Mouse (Mus musculus) regulatory T cell (primary cell): Measurements from ENCODE around the gene Troap.

ENCODE experiments used
- in situ Hi-C: fragments of 300-600 bp; cut with MboI, MseI; formaldehyde crosslinking; loops from one replicate; pipeline ENCODE4 v1.15.1; 2025; ENCODE audit warnings: high pct_unique_total_duplicates

The Troap gene

GRCm38 (mm10) chr15:99074019-99074599, at the start of gene Troap:
Gene Troap (plus strand): TSS chr15:99074575.
- in situ Hi-C loops: no loop called here

GRCm38 (mm10) chr15:99024668-99025314, 49.6 kb upstream of the Troap start:
- in situ Hi-C loops: no loop called here

- in situ Hi-C loops: no loop called here
Observed at GRCm38 (mm10) chr15:99025414-99025813, 49.0 kb upstream of the Troap start.

- in situ Hi-C loops: no loop called here
Observed at GRCm38 (mm10) chr15:99026259-99026658, 48.1 kb upstream of the Troap start.

GRCm38 (mm10) chr15:99027116-99027515, 47.3 kb upstream of the Troap start:
- in situ Hi-C loops: no loop called here

GRCm38 (mm10) chr15:99028874-99029458, 45.4 kb upstream of the Troap start:
- in situ Hi-C loops: no loop called here

- in situ Hi-C loops: loop anchor here (5.0 kb wide), 2 partner anchors 98 to 303 kb away; partner anchors contain the start of genes Fkbp11 and Tuba1b
Observed at GRCm38 (mm10) chr15:99029619-99030584, 44.5 kb upstream of the Troap start, which contains the start of gene Tuba1c. Gene Tuba1c (plus strand): TSS chr15:99029891.

GRCm38 (mm10) chr15:99030585-99031387, 43.6 kb upstream of the Troap start:
- in situ Hi-C loops: loop anchor here (5.0 kb wide), 2 partner anchors 98 to 303 kb away; partner anchors contain the start of genes Fkbp11 and Tuba1b

GRCm38 (mm10) chr15:99031388-99031675, 43.0 kb upstream of the Troap start:
- in situ Hi-C loops: loop anchor here (5.0 kb wide), 2 partner anchors 99 to 304 kb away; partner anchors contain the start of genes Fkbp11 and Tuba1b

GRCm38 (mm10) chr15:99032041-99032725, 42.2 kb upstream of the Troap start:
- in situ Hi-C loops: loop anchor here (5.0 kb wide), 2 partner anchors 100 to 305 kb away; partner anchors contain the start of genes Fkbp11 and Tuba1b

GRCm38 (mm10) chr15:99032726-99033250, 41.6 kb upstream of the Troap start:
- in situ Hi-C loops: loop anchor here (5.0 kb wide), 2 partner anchors 100 to 305 kb away; partner anchors contain the start of genes Fkbp11 and Tuba1b

- in situ Hi-C loops: loop anchor here (5.0 kb wide), 2 partner anchors 101 to 306 kb away; partner anchors contain the start of genes Fkbp11 and Tuba1b
Observed at GRCm38 (mm10) chr15:99033498-99034270, 40.7 kb upstream of the Troap start.

GRCm38 (mm10) chr15:99035431-99035830, 38.9 kb upstream of the Troap start:
- in situ Hi-C loops: no loop called here

GRCm38 (mm10) chr15:99036249-99036905, 38.0 kb upstream of the Troap start:
- in situ Hi-C loops: no loop called here

- in situ Hi-C loops: no loop called here
Observed at GRCm38 (mm10) chr15:99038025-99038424, 36.4 kb upstream of the Troap start.

- in situ Hi-C loops: no loop called here
Observed at GRCm38 (mm10) chr15:99038797-99039196, 35.6 kb upstream of the Troap start.

- in situ Hi-C loops: no loop called here
Observed at GRCm38 (mm10) chr15:99039306-99039705, 35.1 kb upstream of the Troap start.
